Mouse (Mus musculus) ES-Bruce4 (cell line): ENCODE measurements at regions not wholly inside any gene's neighbourhood (a gene's known extent, or its start where the extent isn't known, plus 50 kb on each side); places are given as distances from the start of the nearest gene placed in this dataset.
"Not testable (repeated sequence)": the region's sequence is repeated elsewhere in the genome, so short reads cannot be mapped to it uniquely, and the experiment has no call there.

Source experiments
- H3K27ac ChIP-seq: 2 replicates; pipeline ENCODE4 v1.5.1; 2012; ENCODE audit warnings: low read length, inconsistent platforms; ENCODE audit not compliant: insufficient read depth
- H3K27me3 ChIP-seq: 2 replicates; pipeline ENCODE4 v1.6.1; 2012; ENCODE audit warnings: mild to moderate bottlenecking, low read length, inconsistent platforms; ENCODE audit not compliant: control insufficient read depth, poor library complexity, insufficient read depth, severe bottlenecking
- H3K36me3 ChIP-seq: 2 replicates; pipeline ENCODE4 v1.6.1; 2012; ENCODE audit warnings: inconsistent platforms, mild to moderate bottlenecking, low read length, moderate library complexity; ENCODE audit not compliant: control insufficient read depth, poor library complexity, insufficient read depth, severe bottlenecking
- H3K4me1 ChIP-seq: one replicate; pipeline ENCODE4 v1.8.1; 2011; ENCODE audit warnings: low read length; ENCODE audit not compliant: control insufficient read depth, insufficient read depth
- H3K4me3 ChIP-seq: 2 replicates; pipeline ENCODE4 v1.5.1; 2011; ENCODE audit warnings: low read depth, mild to moderate bottlenecking, low read length
- H3K9ac ChIP-seq: 2 replicates; pipeline ENCODE4 v1.6.1; 2012; ENCODE audit warnings: low read depth, mild to moderate bottlenecking, inconsistent platforms; ENCODE audit not compliant: poor library complexity, severe bottlenecking
- H3K9me3 ChIP-seq: replicated peaks from 2 replicates; pipeline ENCODE4 v1.6.1; 2012; ENCODE audit warnings: mild to moderate bottlenecking, low read length, inconsistent platforms; ENCODE audit not compliant: control insufficient read depth, poor library complexity, insufficient read depth, severe bottlenecking
- CTCF ChIP-seq: IDR thresholded peaks from one replicate; pipeline ENCODE4 v1.8.1; 2011; ENCODE audit warnings: low read depth, low read length
- EP300 ChIP-seq: IDR thresholded peaks from 2 replicates; pipeline ENCODE4 v1.6.1; 2011; ENCODE audit warnings: low read depth, low read length; ENCODE audit not compliant: insufficient read depth
- POLR2A ChIP-seq: IDR thresholded peaks from one replicate; pipeline ENCODE4 v1.8.1; 2011; ENCODE audit warnings: low read length; ENCODE audit not compliant: insufficient read depth

- Histone ChIP-seq H3K9me3 (peaks cover 2% of the 10 kb centered on the region), H3K27me3 (no peaks in the 10 kb centered on the region; the same call in 1 of the 2 replicates), H3K4me1 (no peaks in the 10 kb centered on the region), H3K4me3 (no peak overlapping the region), H3K9ac (no peak overlapping the region), H3K36me3 (no peaks in the 10 kb centered on the region), H3K27ac (no peak overlapping the region)
- TF ChIP-seq CTCF: no peak
- no peak for TF ChIP-seq EP300
- TF ChIP-seq POLR2A: no peak
Measured at GRCm38 (mm10) chr2:78267527-78268375, 321.6 kb upstream of the Cwc22 start.

GRCm38 (mm10) chr2:78253601-78254097 is 307.5 kb upstream of the Cwc22 start:
- H3K36me3 ChIP-seq: no peaks in the 10 kb centered on the region
- H3K4me1 ChIP-seq: no peaks in the 10 kb centered on the region
- no peak overlapping the region for H3K4me3 ChIP-seq
- no peak overlapping the region for H3K27ac ChIP-seq
- no peak overlapping the region for H3K9ac ChIP-seq
- no peaks in the 10 kb centered on the region for H3K27me3 ChIP-seq
- no peak for TF ChIP-seq POLR2A
- TF ChIP-seq CTCF: no peak
- no peak for TF ChIP-seq EP300
- no peaks in the 10 kb centered on the region for H3K9me3 ChIP-seq

GRCm38 (mm10) chr2:78246354-78246753 is 300.2 kb upstream of the Cwc22 start:
- TF ChIP-seq CTCF (no peak), POLR2A (no peak), EP300 (no peak)
- H3K9ac ChIP-seq: no peak overlapping the region
- no peak overlapping the region for H3K4me3 ChIP-seq
- H3K36me3 ChIP-seq: no peaks in the 10 kb centered on the region
- H3K4me1 ChIP-seq: no peaks in the 10 kb centered on the region
- no peaks in the 10 kb centered on the region for H3K27me3 ChIP-seq
- H3K27ac ChIP-seq: no peak overlapping the region
- H3K9me3 ChIP-seq: no peaks in the 10 kb centered on the region

GRCm38 (mm10) chr2:78240299-78240698 is 294.1 kb upstream of the Cwc22 start:
- H3K9ac ChIP-seq: no peak overlapping the region
- no peaks in the 10 kb centered on the region for H3K9me3 ChIP-seq
- H3K36me3 ChIP-seq: no peaks in the 10 kb centered on the region
- no peaks in the 10 kb centered on the region for H3K4me1 ChIP-seq
- no peak overlapping the region for H3K4me3 ChIP-seq
- no peaks in the 10 kb centered on the region for H3K27me3 ChIP-seq
- TF ChIP-seq CTCF (no peak), POLR2A (no peak), EP300 (no peak)
- H3K27ac ChIP-seq: no peak overlapping the region

- not testable (repeated sequence) for H3K27me3 ChIP-seq, H3K27ac ChIP-seq, H3K9ac ChIP-seq, H3K4me3 ChIP-seq, H3K9me3 ChIP-seq, H3K36me3 ChIP-seq, H3K4me1 ChIP-seq
Measured at GRCm38 (mm10) chr2:78225383-78226100, 279.4 kb upstream of the Cwc22 start.

- no peaks in the 10 kb centered on the region for H3K4me1 ChIP-seq
- no peak overlapping the region for H3K27ac ChIP-seq
- no peak overlapping the region for H3K9ac ChIP-seq
- no peaks in the 10 kb centered on the region for H3K9me3 ChIP-seq
- no peak overlapping the region for H3K4me3 ChIP-seq
- no peak for TF ChIP-seq EP300
- no peak for TF ChIP-seq CTCF
- TF ChIP-seq POLR2A: no peak
- H3K36me3 ChIP-seq: no peaks in the 10 kb centered on the region
- no peaks in the 10 kb centered on the region for H3K27me3 ChIP-seq
Measured at GRCm38 (mm10) chr2:78214469-78214868, 268.3 kb upstream of the Cwc22 start.
